In the genomic region with DNA sequence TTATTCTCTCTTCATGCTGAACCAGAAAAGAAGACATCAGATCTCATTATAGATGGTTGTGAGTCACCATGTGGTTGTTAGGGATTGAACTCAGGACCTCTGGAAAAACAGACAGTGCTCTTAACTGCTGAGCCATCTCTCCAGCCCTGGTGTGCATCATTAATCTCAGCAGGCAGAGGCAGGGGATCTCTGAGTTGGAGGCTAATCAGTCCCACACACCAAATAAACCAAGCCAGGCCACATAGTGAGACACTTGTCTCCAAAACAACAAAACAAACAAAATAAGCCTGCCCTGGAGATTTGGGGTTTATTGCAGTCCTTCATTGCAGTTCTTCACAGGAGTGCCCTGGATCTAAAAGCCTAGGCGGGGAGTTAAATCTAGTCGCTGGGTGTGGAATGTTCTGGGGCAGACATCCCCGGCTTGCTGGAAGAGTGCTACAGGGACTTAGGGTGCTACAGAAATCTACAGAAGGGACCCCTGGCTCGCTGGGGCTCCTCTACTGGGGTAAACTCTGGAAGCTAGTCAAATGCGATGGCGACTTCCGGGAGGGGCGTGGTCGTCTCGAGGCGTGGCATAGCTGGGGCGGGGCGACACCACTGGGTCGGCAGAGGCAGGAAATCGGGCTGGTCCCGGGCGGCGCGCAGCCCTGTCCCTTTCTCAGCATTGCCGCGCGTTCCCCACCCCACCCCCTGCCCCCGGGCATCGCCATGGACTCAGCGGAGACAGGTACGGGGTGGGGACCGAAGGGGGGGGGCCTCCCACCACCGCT, we compare ENCODE assay signal across 7 mouse cellular contexts. TPM values are rescaled to one million over a fixed set of nuclear protein-coding genes. Genes with fewer than 3 reads are reported as not detected.
DNase-seq lines count a peak whose midpoint lies in the region; ATAC-seq and TF ChIP-seq lines count a peak whose summit lies in the region.

A gene (plus strand): TSS at position 586 of the 770 bp plus-strand sequence.

- H3K36me3 ChIP-seq in intestine, embryonic 15.5 days = peaks cover 30% of the 10 kb centered on the region
- peaks cover 28% of the 10 kb centered on the region for H3K36me3 ChIP-seq in limb, embryonic 11.5 days (ENCODE audit: control insufficient read depth, insufficient read depth, low read length)
- peaks cover 64% of the 10 kb centered on the region for H3K36me3 ChIP-seq in midbrain, embryonic 12.5 days

- peak; percentile 78 for DNase-seq in R1 (ENCODE audit: low read depth, low spot score)
- peak; percentile 64 to 80 for DNase-seq in gastrocnemius, postnatal 4 days (ENCODE audit: low spot score in 2 of 2)
- peak; percentile 85 for DNase-seq in limb, embryonic 11.5 days (ENCODE audit: low spot score)
- peak; percentile 87 to 96 for DNase-seq in spleen, adult 18-20 months

- H3K4me2 ChIP-seq in intestine, embryonic 15.5 days (replicated peaks) = peak within 1 kb of the TSS; percentile 97
- H3K4me2 ChIP-seq in limb, embryonic 11.5 days (ENCODE audit: low read depth, severe bottlenecking) = peak within 1 kb of the TSS; percentile 57
- peak within 1 kb of the TSS; percentile 86 for H3K4me2 ChIP-seq in midbrain, embryonic 12.5 days (replicated peaks)

- H3K9ac ChIP-seq in intestine, embryonic 15.5 days = peak within 1 kb of the TSS; percentile 74
- H3K9ac ChIP-seq in limb, embryonic 11.5 days (ENCODE audit: low read length) = peak within 1 kb of the TSS; percentile 43; the same call in 1 of the 2 replicates
- peak within 1 kb of the TSS; percentile 81 for H3K9ac ChIP-seq in midbrain, embryonic 12.5 days (replicated peaks)

- H3K9me3 ChIP-seq in intestine, embryonic 15.5 days = no peaks in the 10 kb centered on the region
- H3K9me3 ChIP-seq in limb, embryonic 11.5 days (ENCODE audit: control insufficient read depth, low read length) = no peaks in the 10 kb centered on the region
- H3K9me3 ChIP-seq in midbrain, embryonic 12.5 days = no peaks in the 10 kb centered on the region

- no peak for TF ChIP-seq CTCF in cortical plate, adult 2 months (IDR thresholded peaks at IDR 0.05; ENCODE audit: extremely low read depth, insufficient read depth, low read length)

- H3K4me3 ChIP-seq in cortical plate, adult 2 months (ENCODE audit: insufficient read depth, low read length) = peak within 1 kb of the TSS; percentile 31
- peak within 1 kb of the TSS; percentile 61 for H3K4me3 ChIP-seq in intestine, embryonic 15.5 days (replicated peaks)
- H3K4me3 ChIP-seq in limb, embryonic 11.5 days (ENCODE audit: low read depth, low read length) = peak within 1 kb of the TSS; percentile 25
- peak within 1 kb of the TSS; percentile 51 for H3K4me3 ChIP-seq in midbrain, embryonic 12.5 days

- 5% methylated on average over 28 of the region's 28 CpGs for WGBS in intestine, embryonic 15.5 days
- 5% methylated on average over 24 of the region's 28 CpGs for WGBS in limb, embryonic 11.5 days
- 7% methylated on average over 28 of the region's 28 CpGs for WGBS in midbrain, embryonic 12.5 days

- H3K27ac ChIP-seq in cortical plate, adult 2 months (ENCODE audit: insufficient read depth, low read length) = no peak within 1 kb of the TSS
- no peak within 1 kb of the TSS for H3K27ac ChIP-seq in intestine, embryonic 15.5 days
- H3K27ac ChIP-seq in limb, embryonic 11.5 days (replicated peaks; ENCODE audit: low read depth, low read length) = no peak within 1 kb of the TSS
- peak within 1 kb of the TSS; percentile 66 for H3K27ac ChIP-seq in midbrain, embryonic 12.5 days (replicated peaks)

- H3K27me3 ChIP-seq in intestine, embryonic 15.5 days (replicated peaks) = no peaks in the 10 kb centered on the region
- H3K27me3 ChIP-seq in limb, embryonic 11.5 days (ENCODE audit: control insufficient read depth, insufficient read depth, low read length) = no peaks in the 10 kb centered on the region
- no peaks in the 10 kb centered on the region for H3K27me3 ChIP-seq in midbrain, embryonic 12.5 days

- no peak; the same call in 1 of the 2 replicates for TF ChIP-seq POLR2A in cortical plate, adult 2 months (IDR thresholded peaks at IDR 0.05; ENCODE audit: extremely low read depth, insufficient read depth, low read length)

- H3K4me1 ChIP-seq in cortical plate, adult 2 months (ENCODE audit: control insufficient read depth, insufficient read depth, low read length) = no peaks in the 10 kb centered on the region
- peaks cover 3% of the 10 kb centered on the region; the same call in 1 of the 2 replicates for H3K4me1 ChIP-seq in intestine, embryonic 15.5 days (replicated peaks)
- H3K4me1 ChIP-seq in limb, embryonic 11.5 days (ENCODE audit: control insufficient read depth, insufficient read depth, low read length) = no peaks in the 10 kb centered on the region
- H3K4me1 ChIP-seq in midbrain, embryonic 12.5 days = peaks cover 16% of the 10 kb centered on the region

- ATAC-seq in intestine, embryonic 15.5 days = peak; percentile 90
- ATAC-seq in limb, embryonic 11.5 days (ENCODE audit: insufficient number of reproducible peaks, low FRiP score, low TSS enrichment, low read depth) = peak; percentile 67
- ATAC-seq in midbrain, embryonic 12.5 days (ENCODE audit: low FRiP score, low read depth) = peak; percentile 80

RNA-seq across cellular contexts. Expression of the gene that starts here (rescaled TPM):
- polyA plus RNA-seq in cortical plate, adult 2 months (2012; rRNA removed) = 15.7 and 16.1 TPM in 2 replicates
- total RNA-seq in gastrocnemius, postnatal 4 days (2021) = 10 to 100 TPM; 10.3 to 11.6 TPM
- 10.4 and 10.7 TPM in 2 replicates for polyA plus RNA-seq in intestine, embryonic 15.5 days (2015; fragmentation: Nextera tagmentation; extraction: Ambion mirVana)
- 5.0 and 5.8 TPM in 2 replicates for polyA plus RNA-seq in limb, embryonic 11.5 days (2014; fragmentation: Nextera tagmentation; extraction: Ambion mirVana)
- polyA plus RNA-seq in midbrain, embryonic 12.5 days (2016; fragmentation: Nextera tagmentation; extraction: Ambion mirVana) = 19.6 and 20.2 TPM in 2 replicates
